Mouse (Mus musculus): ENCODE measurements around the gene Homer2. TPM values are rescaled to one million over a fixed set of nuclear protein-coding genes. Genes with fewer than 3 reads are reported as not detected.

Gene Homer2
- polyA plus RNA-seq (2012; rRNA removed; ENCODE audit: low replicate concordance), result 16.4 and 23.1 TPM in 2 replicates

GRCm38 (mm10) chr7:81707471-81708140, at the start of gene Homer2:
Gene Homer2, minus strand, starts transcription at chr7:81707527.

GRCm38 (mm10) chr7:81571108-81571940, 136.0 kb downstream of the Homer2 start, which contains the start of gene Whamm:
Gene Whamm, plus strand, starts transcription at chr7:81571266.

GRCm38 (mm10) chr7:81566892-81567291, 140.4 kb downstream of the Homer2 start, which contains the start of gene Fsd2:
Gene Fsd2, minus strand, starts transcription at chr7:81566944.

Other genes with a start within 250 kb of the Homer2 start
- 1.0 and 1.9 TPM in 2 replicates for gene Ap3b2, start 213.6 kb downstream of the Homer2 start, polyA plus RNA-seq (2012; rRNA removed; ENCODE audit: low replicate concordance)
- gene BC048679, start 209.2 kb downstream of the Homer2 start, polyA plus RNA-seq (2012; rRNA removed; ENCODE audit: low replicate concordance), result not detected in 2 replicates
- 0.04 TPM in 1 of 2 replicates, not detected in the other for gene Fsd2, start 140.6 kb downstream of the Homer2 start, polyA plus RNA-seq (2012; rRNA removed; ENCODE audit: low replicate concordance)
- 21.4 and 40.7 TPM in 2 replicates for gene Whamm, start 136.3 kb downstream of the Homer2 start, polyA plus RNA-seq (2012; rRNA removed; ENCODE audit: low replicate concordance)
- 2.2 and 2.3 TPM in 2 replicates for gene Ramac, start 55.4 kb upstream of the Homer2 start, polyA plus RNA-seq (2012; rRNA removed; ENCODE audit: low replicate concordance)
- gene 3110040N11Rik, start 82.0 kb upstream of the Homer2 start, polyA plus RNA-seq (2012; rRNA removed; ENCODE audit: low replicate concordance), result 13.1 and 15.9 TPM in 2 replicates
- gene Btbd1, start 121.9 kb upstream of the Homer2 start, polyA plus RNA-seq (2012; rRNA removed; ENCODE audit: low replicate concordance), result 16.2 and 28.4 TPM in 2 replicates
- not detected in 2 replicates for gene Gm10160, start 148.3 kb upstream of the Homer2 start, polyA plus RNA-seq (2012; rRNA removed; ENCODE audit: low replicate concordance)
- gene Tm6sf1, start 151.5 kb upstream of the Homer2 start, polyA plus RNA-seq (2012; rRNA removed; ENCODE audit: low replicate concordance), result 22.2 and 34.6 TPM in 2 replicates
- gene Hdgfl3, start 226.9 kb upstream of the Homer2 start, polyA plus RNA-seq (2012; rRNA removed; ENCODE audit: low replicate concordance), result 0.53 and 1.0 TPM in 2 replicates